Mouse (Mus musculus) kidney, postnatal 36 days (tissue): ENCODE measurements at regions not wholly inside any gene's neighbourhood (a gene's known extent, or its start where the extent isn't known, plus 50 kb on each side); places are given as distances from the start of the nearest gene placed in this dataset.

Experiments used
- DNase-seq, 2 experiments: peaks; one replicate each; pipeline ENCODE4 v3.0.0; 2021 to 2022; ENCODE audit warnings: mixed read lengths in 2 of 2

GRCm38 (mm10) chr3:19458386-19458785 lies 170.1 kb downstream of the 1700064H15Rik start:
- DNase-seq: no peak

- no peak for DNase-seq
These were observed 171.0 kb downstream of the 1700064H15Rik start for GRCm38 (mm10) chr3:19457431-19457830.

GRCm38 (mm10) chr3:19455838-19456448 lies 172.5 kb downstream of the 1700064H15Rik start:
- no peak for DNase-seq

GRCm38 (mm10) chr3:19451022-19451421 lies 177.5 kb downstream of the 1700064H15Rik start:
- DNase-seq: peak; percentile 4 to 6

- no peak for DNase-seq
These were observed 179.5 kb downstream of the 1700064H15Rik start for GRCm38 (mm10) chr3:19448931-19449330.

- DNase-seq: no peak
These were observed 180.3 kb downstream of the 1700064H15Rik start for GRCm38 (mm10) chr3:19448192-19448591.

- peak in 1 of 2 experiments; percentile 58 for DNase-seq
These were observed 180.7 kb downstream of the 1700064H15Rik start for GRCm38 (mm10) chr3:19447733-19448132.

GRCm38 (mm10) chr3:19444914-19445313 lies 183.6 kb downstream of the 1700064H15Rik start:
- peak in 1 of 2 experiments; percentile 29 for DNase-seq

- no peak for DNase-seq
These were observed 186.7 kb downstream of the 1700064H15Rik start for GRCm38 (mm10) chr3:19441827-19442226.

- no peak for DNase-seq
These were observed 198.3 kb downstream of the 1700064H15Rik start for GRCm38 (mm10) chr3:19430159-19430558.

GRCm38 (mm10) chr3:19429422-19430076 lies 198.9 kb downstream of the 1700064H15Rik start:
- DNase-seq: no peak

- no peak for DNase-seq
These were observed 199.5 kb downstream of the 1700064H15Rik start for GRCm38 (mm10) chr3:19429010-19429409.

- peak; percentile 26 to 59 for DNase-seq
These were observed 202.3 kb downstream of the 1700064H15Rik start for GRCm38 (mm10) chr3:19426130-19426556.

GRCm38 (mm10) chr3:19425322-19425721 lies 203.2 kb downstream of the 1700064H15Rik start:
- DNase-seq: no peak

GRCm38 (mm10) chr3:19424384-19424783 lies 204.1 kb downstream of the 1700064H15Rik start:
- no peak for DNase-seq

GRCm38 (mm10) chr3:19421430-19421944 lies 207.0 kb downstream of the 1700064H15Rik start:
- DNase-seq: no peak

- DNase-seq: no peak
These were observed 207.6 kb downstream of the 1700064H15Rik start for GRCm38 (mm10) chr3:19420912-19421311.

- no peak for DNase-seq
These were observed 217.4 kb downstream of the 1700064H15Rik start for GRCm38 (mm10) chr3:19410938-19411515.

- DNase-seq: no peak
These were observed 220.2 kb downstream of the 1700064H15Rik start for GRCm38 (mm10) chr3:19408283-19408682.

GRCm38 (mm10) chr3:19407591-19408090 lies 220.8 kb downstream of the 1700064H15Rik start:
- no peak for DNase-seq

- DNase-seq: no peak
These were observed 221.9 kb downstream of the 1700064H15Rik start for GRCm38 (mm10) chr3:19406351-19407151.

- no peak for DNase-seq
These were observed 242.8 kb downstream of the 1700064H15Rik start for GRCm38 (mm10) chr3:19385675-19386074.

GRCm38 (mm10) chr3:19368998-19369397 lies 259.5 kb downstream of the 1700064H15Rik start:
- no peak for DNase-seq
